Mouse (Mus musculus): ENCODE results near the gene Mustn1. TPM values are rescaled to one million over a fixed set of nuclear protein-coding genes. Genes with fewer than 3 reads are reported as not detected.
A peak's percentile ranks its signal among the peaks of the same experiment; 100 is the strongest.

Mustn1 gene
- 1 to 10 TPM in 2 of 3 experiments, under 1 TPM in 1; 0.49 to 1.3 (median 1.1) TPM for polyA plus RNA-seq (2017; shearing (Covaris generic))

DNA sequence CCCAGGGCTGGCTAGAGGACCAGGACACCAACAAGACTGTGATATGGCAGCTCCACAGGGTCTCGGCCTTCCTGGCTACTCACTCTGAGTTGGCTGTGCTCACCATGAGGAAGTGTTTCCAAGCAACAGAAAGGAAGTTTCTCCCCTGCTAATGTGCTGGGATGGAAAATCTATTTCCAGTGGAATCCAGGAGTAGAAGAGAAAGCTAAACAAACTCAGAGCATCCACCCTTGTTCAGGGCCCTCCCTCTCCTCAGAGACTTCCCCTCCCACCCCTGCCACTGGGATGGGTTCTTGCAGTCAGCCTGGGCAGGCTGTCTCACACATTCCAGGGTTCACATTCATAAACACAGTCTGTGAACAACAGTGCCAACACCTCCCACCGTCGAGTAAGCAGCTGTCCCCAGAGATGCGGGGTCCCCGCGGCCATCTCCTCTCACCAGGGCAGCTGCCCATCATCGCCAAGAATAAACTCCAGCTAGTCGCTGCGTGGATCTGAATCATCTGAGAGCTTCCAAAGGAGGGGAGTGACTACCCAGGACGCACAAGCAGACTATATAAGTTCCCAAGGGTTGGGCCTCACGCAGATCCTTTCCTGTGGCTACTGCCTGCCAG is at the start of gene Mustn1:
Gene Mustn1, plus strand, starts transcription at position 243 of the 614 bp plus-strand sequence.
- ATAC-seq = no peak

DNA sequence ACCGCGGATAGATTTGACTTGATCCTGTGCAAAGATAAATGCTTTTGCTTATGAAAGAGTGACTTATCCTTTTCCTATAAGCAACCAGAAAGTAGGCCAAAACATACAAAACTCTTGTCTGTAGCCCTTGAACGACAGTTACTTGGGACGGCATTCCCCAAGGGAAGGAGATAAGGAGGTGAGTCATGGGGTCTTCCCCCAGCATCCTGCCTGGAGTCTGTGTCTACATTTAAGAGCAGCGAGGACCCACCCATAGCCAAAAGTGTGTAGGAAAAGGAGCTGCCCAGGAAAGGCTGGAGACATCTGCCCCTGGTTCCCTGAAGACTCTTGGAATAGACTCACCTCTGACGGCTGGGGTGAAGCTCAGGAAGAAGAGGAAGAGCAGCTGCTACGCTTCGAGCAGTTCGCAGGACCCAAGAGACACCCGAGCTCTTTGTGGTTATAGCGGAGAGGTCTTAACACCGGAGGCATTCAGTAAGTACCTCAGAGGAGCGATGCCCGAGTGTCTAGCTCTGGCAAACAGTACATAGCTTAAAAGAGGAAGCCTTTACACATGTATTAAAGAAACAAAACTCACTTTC is 41.5 kb upstream of the Mustn1 start:
- no peak for ATAC-seq

DNA sequence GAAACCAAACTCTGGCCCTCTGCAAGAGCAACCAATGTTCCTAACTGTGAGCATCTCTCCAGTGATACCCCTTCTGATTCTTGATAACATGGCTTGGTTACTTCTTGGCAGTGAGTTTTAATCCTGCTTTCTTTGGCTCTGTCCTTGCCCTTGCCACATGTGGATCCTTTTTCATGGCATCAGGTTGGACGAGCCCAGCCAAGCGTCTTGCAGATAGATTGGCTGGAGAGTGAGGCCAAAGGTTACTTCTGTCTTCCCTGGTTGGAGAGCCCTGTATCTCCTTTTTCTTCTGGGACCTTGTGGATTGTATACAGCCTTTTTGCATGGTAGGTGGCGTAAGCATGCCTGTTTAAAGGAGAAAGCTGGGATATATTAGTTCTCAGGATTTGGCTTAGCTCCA is 35.3 kb upstream of the Mustn1 start:
- ATAC-seq = no peak

DNA sequence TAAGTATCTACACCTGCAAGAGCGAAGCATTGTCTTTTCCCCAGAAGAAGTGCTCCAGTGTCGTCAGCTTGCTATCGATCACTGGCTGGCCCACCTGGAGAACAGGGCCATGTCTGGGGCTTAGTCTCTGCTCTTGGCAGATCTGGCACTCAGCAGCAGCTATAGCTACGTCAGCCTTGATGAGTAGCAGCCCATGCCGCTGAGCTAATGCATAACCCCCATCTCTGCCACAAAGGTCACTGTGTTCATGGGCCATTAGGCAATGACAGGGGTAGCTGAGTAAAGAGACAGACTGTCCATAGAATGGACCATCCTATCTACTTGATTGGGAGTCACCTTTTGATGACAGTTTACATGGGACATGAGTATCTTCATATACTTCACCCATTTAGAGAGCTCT is 28.5 kb upstream of the Mustn1 start:
- ATAC-seq = no peak

DNA sequence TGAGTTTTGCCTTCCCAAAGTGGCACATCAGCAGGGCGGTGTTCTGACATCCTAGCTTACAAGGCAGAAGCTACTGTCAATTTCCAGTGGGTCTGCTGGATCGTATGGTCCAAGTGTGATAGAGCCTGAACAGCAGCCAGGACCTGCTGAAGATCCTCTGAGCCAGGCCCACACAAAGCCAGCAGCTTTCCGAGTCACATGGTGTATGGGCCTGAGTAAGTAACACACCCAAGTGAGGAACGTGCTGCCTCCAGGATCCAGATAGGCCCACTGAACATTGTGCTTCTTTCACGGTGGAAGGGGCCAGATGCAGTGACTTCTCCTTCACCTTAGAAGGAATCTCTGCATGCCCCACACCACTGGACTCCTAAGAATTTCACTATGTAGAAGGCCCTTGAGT is 26.7 kb upstream of the Mustn1 start:
- ATAC-seq = no peak

DNA sequence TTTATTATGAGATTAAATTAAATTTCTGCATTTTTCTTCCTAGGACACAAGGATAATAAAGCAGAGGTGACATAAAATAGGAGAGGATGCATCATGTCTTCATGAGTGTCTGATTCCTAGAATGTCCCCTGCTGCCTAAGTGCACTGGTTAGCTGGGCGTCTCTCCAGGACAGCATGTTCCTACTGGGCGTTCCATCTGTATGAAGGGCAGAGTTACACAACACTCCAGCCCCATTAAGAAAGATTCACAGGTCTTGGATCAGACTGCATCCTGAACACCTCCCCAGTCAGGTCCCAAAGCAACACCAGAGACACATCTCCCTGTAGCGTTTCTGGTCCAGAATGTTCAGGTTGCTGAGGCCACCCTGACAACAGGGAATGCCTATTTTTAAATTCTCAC is 23.7 kb upstream of the Mustn1 start:
- ATAC-seq = no peak

DNA sequence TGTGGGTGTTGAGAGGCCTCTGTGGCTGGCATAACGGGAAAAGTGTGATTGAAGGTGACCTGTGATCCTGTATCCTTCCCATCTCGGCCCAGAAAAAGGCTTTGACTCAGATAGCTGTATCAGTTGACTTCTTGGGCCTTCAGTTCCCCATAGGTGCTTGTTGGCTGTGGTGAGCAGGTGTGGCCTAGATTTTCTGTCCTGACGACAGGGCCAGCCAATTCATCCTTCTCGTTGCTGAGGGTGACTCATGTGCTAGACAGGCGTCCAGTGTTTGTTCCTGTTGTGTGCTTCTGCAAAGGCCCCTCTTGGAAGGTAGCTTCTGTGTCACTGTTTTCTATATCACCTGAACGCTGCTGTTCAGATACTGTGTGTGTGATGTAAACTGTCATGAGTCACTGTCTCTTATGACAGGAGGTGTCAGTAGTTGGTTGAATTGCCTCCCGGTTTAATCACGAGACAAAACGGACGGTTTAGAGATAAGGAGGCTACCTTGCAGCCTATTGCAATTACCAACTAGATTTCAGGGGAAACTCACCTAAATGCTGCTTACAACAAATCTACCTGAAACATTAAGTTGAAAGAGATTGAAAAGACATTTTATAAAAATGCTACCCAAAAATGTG is 22.0 kb upstream of the Mustn1 start:
- ATAC-seq = no peak

DNA sequence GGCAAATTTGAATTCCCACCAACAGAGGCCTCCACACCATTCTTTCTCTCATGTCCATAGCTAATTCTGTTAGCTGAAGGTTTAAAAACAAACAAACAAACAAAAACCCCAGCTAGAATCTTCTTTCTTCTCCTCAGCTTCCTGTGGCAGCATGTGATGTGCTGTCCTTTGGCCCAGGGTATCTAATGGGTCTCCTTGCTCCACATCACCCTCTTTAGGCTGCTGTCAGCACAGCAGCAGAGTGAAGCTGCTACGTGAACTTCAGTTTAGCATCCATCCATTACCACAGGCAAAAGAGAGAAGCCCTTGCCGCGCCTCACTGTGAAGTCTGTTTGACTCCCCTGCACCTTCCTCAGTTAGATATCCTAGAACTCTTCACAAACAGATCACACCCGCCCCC is 21.0 kb upstream of the Mustn1 start:
- ATAC-seq = no peak

DNA sequence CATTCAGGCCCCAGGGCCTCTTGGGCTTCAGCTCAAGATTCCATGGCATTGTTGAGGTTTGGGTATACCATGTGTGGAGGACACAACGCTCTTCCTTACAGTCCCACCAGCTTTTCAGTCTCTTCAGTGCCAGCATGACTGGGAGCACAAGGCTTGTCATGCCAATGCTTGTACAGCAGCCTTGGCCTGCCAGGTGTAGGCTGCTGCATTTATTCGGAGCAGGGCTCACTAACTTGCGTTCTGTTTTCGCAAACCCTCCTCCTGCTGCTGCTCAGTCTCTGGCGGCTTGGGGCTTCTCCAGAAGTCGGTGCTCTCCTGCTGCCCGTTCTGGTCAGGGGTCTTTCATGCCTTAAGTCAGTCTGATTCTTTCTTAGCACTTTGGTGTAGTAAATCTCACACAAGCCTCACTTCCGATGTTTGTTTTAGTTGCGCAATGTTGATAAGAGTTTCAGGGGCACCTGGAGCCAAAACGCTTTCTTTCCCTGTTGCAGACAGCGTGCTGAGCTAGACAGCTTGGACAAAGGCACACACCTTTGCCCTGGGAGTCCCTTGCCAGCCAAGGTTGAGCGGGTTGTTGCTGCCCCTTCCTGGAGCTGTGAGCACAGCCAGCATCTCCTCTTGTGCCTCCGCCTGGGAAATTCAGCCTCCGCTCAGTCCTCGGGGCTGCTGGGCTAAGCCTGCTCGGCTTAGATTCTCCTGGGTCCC is 17.4 kb upstream of the Mustn1 start:
- no peak for ATAC-seq

DNA sequence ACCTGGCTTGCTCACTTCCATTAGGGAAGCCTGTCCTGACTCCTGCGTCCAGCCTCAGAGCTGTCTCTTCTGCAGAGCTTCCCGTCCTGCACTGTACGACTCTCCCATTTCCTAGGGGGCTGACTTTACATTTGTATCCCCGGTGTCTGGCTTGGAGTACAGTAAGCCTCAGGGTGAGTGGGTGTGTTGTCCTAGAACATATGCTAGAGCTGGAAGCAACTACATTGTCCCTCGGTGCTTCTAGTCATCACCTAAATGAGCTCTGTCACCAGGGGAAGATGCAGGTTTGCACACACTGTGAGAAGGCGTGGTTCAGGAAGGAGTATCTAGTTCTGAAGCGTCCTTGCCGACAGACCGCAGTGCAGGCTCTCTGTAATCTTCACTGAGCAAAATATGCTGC is 16.6 kb upstream of the Mustn1 start:
- ATAC-seq = no peak

DNA sequence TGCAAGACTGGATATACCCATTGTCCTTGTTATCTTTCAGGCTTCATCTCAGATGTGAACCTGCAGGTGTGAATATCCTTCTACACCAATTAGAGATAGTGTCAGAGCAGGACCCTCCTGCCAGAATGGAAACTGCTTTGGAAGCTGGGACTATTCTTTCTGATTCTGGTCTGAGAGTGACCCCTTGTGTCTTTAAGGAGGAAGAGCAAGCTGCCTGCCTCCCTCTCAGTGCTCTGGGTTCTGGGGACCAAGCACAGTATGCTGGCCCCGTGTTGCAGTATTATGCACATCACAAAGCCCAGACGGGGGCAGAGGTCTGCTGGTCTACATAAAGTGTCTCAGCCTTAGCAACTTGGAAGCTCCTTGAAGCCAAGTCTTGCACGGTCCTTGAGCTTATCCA is 13.7 kb upstream of the Mustn1 start:
- no peak for ATAC-seq

DNA sequence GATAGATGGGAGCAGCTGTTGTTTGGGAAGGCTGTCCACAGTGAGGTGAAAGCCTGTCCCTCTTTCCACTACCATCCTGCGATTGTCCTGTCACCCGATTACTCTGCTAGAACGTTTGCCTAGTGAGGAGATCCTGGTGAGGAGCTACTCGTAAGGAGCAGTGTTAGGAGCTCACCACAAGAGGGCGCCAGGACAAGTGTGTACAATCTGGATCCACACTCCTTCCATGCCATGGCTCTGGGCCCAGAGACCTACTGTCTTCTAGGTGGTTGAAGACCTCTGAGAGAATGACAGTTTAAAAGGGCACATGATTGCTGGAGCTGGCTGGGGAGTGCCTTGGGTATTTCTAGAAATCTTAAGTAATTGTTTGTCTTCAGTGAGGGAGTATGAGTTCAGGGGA is 12.0 kb upstream of the Mustn1 start:
- ATAC-seq = no peak

DNA sequence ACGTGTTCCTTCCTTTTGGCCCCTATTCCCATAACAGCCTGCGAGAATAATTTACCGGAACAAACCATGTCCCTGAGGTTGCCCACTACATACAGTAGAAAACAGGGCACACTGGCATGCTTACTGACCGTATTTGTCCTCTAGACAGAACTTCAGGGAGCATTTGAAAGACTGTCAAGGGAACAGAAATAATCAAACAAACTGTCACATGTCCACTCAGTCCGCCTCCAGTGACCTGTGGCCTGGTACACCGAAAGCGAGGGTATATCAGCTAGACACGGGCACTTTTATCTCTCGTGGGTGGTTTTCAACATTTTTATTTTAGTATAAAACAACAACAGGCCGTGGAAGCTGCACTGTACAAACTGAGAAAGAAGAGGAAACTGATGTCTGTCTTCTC is 10.2 kb upstream of the Mustn1 start:
- ATAC-seq = no peak

DNA sequence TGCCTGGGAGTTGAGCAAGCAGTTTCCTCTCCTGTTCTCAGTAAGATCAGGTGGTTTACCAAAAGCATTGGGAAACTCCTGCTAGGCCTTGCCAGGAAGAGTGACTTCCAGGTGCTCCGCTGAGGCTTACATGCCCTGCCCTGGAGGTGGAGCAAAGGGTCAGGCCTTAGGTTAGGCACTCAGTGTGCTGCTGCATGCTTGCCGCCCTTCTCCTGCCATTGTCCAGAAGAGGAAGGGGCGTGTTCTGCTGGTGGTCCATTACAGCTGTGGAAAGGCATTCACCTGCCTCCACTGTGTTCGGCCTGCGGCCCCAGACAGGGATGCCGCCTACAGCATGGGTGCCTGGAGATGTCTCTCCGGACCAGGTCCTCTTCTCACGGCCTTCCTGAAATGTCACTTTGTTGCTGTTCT is 9.6 kb upstream of the Mustn1 start:
- ATAC-seq = no peak

DNA sequence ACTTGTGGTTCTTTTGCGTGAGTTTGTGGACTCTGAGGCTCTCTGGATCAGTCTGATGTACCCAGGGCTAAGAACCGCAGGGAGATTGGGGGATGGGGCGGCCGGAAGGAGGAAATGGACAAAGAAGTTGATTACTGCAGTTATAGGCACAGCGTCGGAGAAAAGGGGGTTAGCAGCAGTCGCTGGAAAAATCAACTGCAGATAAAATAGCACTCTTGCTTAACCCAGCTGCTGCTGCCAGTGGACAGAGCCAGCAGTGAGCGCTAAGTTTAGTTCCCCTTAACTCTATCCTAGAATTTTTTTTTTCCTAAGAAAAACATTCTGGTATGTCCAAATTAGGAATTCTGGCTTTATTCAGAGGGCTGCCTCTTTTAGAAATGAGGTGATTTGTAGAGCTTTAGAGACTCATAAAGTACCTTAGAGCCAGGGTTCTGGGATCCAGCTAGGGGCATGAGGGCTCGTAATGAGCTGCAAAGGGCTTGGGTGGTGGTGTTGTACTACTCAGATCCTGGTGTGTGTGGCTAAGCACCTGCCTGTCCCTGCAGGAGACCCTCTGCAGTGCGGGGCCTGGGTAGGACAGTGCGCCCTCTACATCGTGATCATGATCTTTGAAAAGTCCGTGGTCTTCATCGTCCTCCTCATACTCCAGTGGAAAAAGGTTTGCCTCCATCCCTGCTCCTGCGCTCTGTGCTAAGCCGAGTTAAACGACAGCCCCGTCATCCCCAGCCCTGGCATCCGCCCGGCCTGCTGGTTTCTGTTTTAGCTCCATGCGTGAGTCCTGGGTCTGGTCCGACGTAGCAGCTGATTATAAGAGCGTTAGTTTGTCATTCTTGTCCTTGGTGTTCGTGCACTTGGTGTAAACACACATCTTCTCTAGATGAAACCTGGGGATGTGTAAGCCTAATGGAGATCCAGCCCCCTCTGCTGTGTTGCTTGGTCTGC is 8.5 kb upstream of the Mustn1 start:
- no peak for ATAC-seq

DNA sequence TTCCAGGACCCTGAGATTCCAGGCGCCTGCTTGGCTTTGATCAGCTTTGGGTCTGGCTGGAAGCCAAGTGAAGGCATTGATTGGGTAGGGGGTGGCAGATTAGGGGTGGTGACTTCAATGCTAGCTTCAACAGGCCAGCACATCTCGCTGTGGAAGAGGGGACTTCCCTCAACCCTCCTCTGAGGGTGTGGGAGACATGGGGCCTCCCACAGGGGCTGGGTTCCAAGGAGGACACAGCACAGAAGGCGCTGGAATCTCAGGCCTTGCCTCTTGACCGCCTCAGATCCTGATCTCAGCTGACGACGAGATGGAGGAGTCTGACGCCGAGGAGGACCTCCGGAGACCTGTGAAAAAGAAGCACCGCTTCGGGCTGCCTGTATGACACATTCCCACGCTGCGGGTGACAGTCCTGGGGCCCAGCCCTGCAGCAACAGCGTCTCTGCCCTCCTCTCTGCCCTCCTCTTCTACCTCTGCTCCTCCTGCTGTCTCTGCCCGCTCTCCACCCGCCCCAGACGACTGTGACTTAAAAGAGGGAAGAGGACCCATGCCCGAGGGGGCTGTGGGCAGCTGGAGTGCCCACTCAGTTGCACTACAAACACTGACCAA is 4.8 kb upstream of the Mustn1 start:
- no peak for ATAC-seq

DNA sequence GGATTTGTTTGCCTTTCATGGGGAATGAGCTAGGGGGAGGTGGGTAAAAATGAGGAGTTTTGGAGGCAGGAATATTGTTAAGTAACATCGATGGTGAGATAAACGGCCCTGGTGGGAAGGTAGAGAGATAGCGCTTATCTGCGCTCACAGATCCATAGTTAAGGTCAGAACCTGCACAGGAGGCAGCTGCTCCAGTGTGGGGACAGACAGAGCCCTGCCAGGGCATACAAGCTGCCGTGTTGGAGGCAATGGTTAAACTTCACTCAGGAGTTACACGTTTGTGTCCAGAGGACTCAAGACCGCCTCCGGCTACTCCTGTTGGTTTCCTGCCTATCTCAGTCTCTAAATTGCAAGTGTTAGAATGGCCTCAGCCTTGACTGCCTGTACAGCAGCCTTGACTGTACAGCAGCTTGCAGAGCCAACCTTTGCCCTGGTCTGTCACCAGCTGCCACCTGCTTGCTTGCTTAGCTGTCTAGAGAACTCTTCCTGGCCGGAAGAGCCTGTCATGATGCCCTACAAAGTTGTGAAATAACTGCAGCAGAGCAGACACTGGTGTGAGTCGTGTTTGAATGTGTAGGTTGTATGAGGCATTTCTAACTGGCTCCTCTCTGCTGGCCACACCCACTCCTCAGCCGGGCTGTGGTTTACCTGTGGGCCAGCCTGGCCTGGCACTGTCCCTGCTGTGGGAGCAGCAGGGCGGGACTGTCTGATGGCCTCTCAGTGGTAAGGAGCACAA is 3.7 kb upstream of the Mustn1 start:
- no peak for ATAC-seq

DNA sequence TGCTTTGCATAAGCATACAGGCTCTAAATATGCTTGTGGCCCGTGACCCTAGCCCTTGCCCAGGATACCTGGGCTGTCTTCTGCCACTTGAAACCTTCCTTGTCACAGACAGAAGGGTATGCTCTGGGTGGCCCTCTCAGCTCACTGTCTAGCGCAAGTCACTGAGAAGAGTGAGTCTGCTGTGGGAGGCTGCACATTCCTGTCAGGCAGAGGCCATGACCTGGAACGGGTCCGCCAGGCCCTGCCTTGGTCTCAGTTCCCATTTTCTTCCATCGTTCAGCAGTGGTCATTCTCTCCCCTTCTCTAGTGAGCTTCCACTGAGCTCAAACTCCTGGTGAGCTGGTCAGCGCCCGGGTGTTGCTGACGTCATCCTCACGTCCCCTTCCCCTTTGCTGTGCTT is 3.0 kb upstream of the Mustn1 start:
- no peak for ATAC-seq

DNA sequence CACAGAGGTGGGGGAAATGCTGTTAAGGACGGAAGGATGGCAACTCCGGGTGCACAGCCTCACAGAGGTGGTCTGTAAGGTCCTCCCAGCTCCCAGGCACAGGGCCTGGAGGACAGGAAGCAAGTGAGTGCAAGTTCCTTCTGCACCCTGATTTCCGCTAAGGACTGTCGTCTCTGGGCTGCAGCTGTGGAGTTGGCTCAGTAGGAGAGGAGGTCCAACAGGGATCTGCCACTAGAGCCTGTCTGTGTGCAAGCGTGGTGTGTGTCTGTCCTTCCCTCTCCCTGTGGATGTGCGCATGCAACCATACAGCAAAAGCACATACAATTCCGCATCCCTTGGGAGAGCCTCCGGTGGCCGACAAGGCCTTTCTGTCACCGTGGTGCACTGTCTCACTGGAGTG is 2.5 kb upstream of the Mustn1 start:
- no peak for ATAC-seq

DNA sequence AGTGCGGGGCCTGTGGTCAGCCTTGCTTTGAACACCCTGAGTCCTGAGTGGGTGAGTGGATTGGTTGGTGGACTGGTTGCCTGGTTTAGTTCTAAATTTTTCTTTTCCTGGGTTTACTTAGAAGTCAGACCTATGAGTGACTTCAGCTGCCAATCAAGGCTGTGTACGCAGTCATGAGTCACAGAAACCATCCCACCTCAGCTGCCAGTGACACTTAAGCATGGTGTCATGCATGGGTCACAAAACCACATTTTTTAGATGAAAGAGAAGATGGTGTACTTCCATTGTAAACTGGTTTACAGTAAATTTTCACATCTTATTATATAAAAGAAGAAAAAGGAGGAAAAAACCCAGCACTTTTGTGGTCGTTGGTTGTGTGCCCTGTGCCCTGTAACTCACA is 1.2 kb upstream of the Mustn1 start:
- ATAC-seq = peak; percentile 28

DNA sequence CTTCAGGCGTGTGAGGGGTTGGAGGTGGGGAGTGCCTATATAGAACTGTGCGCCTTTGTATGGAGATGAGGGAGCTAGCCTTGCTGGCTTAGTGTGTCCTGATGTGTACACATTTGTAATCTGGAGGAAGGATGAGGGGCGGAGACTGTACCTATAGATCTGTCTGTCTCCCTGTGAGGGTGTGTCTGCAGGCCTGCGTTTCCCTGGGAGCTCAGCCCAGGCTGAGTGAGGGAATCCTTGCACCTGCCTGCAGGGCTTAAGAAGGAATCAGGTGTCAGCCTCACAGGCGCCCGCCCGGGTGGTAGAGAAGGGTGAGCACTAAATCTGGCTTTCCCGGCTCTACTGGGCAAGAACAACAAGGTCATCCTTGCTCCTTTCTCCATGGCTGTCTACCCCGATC is 794 bp downstream of the Mustn1 start:
- no peak for ATAC-seq

DNA sequence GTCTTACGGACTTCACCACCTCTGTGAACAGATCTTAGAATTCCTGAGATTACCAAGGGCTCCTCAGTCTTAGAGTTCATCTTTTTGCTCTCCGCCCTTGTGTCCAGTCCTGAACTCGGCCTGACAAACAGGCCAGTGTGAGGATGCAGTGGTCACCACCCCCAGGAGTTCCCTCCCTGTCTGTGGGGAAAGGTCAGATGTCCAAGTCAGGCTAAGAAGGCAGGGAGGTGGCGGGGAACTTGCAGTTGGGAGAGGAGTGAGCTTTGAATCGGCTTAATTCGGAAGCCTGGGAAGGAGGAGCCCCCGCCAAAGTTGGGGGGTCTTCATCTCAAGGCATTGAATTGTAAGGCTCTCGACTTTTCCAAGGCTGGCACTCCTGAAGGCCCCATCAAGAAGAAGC is 1.3 kb downstream of the Mustn1 start:
- no peak for ATAC-seq
